Mouse (Mus musculus) cerebellum, adult (tissue): Measurements from ENCODE around the gene Efemp2.
A peak's percentile ranks its signal among the peaks of the same experiment; 100 is the strongest.

ENCODE experiments used
- ATAC-seq: cut with Nextera tagmentation; 2 replicates; pipeline ENCODE4 v1.9.2; 2017; ENCODE audit warnings: mild to moderate bottlenecking, moderate library complexity, mixed read lengths; ENCODE audit not compliant: insufficient number of reproducible peaks, low FRiP score, low TSS enrichment

Gene Efemp2

GRCm38 (mm10) chr19:5473720-5474119 lies at the start of gene Efemp2:
Gene Efemp2 (plus strand): TSS chr19:5473954.
- no peak for ATAC-seq

- peak; percentile 34 for ATAC-seq
Observed at GRCm38 (mm10) chr19:5424092-5424781, 49.5 kb upstream of the Efemp2 start.

DNA sequence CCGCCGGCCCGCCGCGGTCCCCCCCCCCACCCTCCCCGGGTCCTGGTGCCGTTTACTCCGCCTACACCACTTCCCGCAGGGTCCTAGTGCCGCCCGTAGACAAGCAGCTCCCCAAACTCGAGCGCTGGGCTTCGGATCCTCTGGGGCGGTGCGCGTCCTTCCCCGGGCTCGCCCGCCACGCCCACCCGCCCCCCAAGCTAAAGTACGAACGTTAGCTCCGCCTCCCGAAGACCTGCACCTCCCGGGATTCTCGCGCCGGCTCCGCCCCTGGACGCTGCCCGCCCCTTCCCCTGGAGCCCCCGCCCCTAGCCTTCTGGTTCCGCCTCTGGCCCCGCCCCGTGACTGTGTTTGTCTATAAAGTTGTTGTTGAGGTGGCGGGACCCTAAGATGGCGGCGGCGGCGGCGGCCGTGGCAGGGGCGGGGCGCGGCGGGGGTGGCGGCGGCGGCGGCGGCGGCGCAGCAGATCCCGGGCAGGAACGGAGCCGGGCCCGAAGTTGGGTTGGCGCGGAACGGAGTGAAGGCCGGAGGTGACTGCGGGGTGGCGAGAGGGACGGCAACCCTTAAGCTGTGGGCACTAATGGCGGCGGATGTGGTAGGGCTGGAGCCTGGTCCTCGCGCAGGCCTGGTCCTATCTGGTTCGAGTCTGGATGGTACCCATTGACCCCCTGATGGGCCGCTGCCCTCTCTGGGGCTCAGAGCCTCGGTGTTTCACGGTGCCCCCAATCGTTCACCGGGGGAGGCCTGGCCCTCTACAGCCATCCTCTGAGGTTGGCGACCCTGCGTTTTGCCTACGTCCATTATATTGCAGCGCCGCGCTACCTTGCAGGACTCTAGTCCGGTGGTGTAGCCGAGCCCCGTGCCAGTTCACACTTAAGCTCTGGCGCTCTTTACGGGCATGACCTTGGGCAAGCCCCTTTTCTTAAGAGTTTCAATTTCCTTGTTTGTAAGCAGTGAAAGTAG lies 48.7 kb upstream of the Efemp2 start, which contains the start of the genes Drap1 and AI837181:
TSS of gene Drap1 (minus strand) at position 198 of the 960 bp plus-strand sequence.
TSS of gene AI837181 (plus strand) at position 363 of the 960 bp plus-strand sequence.
- peak; percentile 63 for ATAC-seq

DNA sequence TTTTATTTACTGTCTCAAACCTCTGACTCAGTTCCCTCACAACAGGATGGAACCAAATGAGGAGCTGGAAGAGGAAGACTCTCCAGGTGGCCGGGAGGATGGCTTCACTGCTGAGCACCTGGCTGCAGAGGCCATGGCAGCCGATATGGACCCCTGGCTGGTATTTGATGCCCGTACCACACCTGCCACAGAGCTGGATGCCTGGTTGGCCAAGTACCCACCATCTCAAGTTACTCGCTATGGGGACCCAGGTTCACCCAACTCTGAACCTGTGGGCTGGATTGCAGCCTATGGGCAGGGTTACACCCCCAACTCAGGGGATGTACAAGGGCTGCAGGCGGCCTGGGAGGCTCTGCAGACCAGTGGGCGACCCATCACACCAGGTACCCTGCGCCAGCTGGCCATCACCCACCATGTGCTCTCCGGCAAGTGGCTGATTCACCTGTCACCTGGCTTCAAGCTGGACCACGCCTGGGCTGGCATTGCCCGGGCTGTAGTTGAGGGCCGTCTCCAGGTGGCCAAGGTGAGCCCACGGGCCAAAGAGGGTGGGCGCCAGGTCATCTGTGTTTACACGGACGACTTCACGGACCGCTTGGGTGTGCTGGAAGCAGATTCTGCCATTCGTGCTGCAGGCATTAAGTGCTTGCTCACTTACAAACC lies 47.7 kb upstream of the Efemp2 start:
- no peak for ATAC-seq

DNA sequence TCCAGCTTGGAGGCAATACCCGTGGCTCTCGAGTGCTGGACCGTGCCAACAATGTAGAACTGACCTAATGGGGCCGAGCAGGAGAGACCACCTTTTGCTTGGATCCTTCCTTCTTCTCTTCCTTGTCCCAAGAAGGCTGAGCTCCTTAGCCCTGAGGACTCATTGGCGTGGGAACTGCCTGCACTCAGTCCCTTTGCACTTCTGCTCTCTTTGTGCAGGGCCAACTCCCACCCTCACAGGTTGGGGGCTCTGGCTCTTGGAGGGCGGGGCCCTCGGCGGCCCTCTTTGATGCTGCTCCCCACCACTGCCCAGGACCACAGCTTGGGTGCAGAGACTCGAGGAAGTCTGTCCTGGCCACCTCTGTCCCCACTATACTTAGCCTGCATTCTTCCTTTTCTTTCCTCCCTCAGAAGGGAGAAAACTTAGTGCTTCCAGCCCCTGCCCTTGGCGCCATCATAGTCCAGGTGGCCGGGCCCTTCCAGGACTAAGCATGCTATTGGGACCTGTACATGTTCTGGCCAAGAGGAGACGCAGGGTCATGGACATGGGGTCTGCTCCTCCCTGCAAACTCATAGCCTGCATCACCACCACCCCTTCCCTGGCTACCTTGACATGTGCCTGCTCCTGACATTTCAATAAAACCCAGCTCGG lies 47.0 kb upstream of the Efemp2 start:
- ATAC-seq, result no peak

DNA sequence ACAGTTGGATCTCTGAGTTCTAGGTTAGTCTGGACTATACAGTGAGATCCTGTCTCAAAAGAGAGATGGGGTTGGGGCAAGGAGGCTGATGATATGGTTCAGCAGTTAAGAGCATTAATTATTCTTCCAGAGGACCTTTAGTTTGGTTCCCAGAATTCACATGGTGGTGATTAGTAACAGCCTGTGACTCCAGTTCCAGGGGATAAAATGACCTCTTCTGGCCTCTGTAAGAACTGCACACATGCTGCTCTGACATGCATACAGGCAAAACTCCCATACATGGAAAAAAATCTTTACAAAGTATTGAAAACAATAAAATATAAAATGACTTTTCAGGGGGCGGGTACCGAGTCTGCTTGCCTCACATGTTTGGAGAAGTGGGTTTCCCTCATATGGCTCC lies 45.7 kb upstream of the Efemp2 start:
- no peak for ATAC-seq

- no peak for ATAC-seq
Observed at GRCm38 (mm10) chr19:5429219-5429618, 44.5 kb upstream of the Efemp2 start.

DNA sequence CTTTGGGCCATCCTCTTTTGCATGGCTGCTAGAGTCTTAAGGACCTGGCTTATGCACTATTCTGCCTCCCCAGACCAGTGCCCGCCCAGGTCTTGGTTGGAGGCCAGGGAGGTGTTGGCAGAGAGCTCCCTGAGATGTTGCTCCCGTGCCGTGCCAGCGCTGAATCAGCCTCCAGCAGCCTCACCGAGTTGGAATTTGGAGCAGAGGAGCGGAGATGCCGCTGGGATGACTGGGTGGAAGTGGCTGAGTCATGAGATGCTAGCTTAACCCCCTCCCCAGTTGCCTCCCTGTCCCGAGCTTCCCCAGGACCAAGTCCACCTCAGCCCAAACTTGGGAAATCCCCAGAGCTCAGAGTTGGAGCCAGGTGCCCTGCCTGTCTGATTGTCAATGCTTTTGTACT lies 43.9 kb upstream of the Efemp2 start:
- no peak for ATAC-seq

DNA sequence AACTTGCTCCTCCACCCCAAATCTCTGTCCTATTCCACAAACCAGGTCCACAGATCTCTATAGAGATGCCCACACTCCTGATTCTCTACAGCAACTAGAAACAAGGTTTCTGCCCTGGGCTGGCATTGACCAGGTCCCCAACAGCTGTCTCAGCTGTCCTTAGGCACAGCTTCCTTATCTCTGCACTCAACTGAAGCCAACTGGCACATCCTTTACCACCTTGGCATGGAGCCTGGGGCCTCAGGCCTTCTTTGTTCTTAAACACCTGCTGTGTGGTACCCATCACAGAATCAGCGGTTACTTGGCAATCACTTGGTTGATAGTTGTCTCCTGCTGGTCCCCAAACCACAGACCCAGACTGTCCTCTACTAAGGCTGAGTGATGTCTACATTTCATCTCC lies 43.3 kb upstream of the Efemp2 start:
- no peak for ATAC-seq

DNA sequence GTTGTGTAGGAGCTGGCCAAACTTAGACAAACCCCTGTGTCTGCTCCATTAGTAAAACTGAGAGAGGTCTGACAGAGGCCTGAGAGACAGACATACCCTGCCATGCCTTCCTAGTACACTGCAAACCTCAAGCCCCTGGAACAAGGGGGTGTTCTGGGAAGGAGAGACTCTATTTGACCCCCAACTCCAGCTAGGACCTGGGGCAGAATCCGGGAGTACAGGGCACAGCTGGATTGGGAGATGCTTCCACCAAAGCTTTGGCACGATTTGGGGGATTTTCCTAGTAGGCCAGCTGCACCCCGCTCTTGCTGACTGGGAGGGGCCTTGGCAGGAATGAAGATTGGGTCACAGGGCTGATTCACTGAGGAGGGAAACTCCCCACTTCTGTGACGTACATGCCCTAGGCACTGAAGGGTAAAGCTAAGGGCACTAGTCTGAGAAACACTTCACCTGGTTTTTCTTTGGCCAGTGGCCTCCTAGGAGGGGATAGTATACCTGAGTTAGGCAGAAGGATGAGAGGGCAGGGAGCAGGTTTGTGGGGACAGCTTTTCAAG lies 41.8 kb upstream of the Efemp2 start:
- ATAC-seq, result no peak

- no peak for ATAC-seq
Observed at GRCm38 (mm10) chr19:5432992-5433852, 40.5 kb upstream of the Efemp2 start.

GRCm38 (mm10) chr19:5433951-5434350 lies 39.8 kb upstream of the Efemp2 start:
- ATAC-seq, result no peak

DNA sequence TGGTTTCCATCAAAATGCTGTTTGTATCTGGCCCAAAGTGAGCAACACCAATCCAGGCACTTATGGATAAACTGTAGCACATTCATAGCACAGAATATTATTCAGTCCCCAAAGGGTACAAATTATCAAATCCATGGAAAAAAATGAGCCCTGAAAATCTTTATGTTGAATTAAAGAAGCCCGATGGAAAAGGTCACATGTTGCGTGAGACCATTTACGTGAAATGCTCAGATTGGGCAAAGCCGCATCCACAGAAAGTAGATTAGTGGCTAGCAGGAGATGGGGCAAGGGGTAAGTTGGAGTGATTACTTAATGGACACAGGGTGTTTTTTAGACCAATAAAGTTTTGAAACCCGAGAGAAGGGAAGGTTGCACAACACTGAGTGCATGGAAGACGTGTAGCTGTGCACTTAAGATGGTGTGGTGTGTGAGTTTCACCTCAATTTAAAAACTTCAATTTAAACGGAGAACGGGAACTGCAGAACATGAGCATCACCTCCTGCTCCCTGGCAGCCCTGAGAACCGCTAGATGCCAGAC lies 29.3 kb upstream of the Efemp2 start:
- no peak for ATAC-seq

DNA sequence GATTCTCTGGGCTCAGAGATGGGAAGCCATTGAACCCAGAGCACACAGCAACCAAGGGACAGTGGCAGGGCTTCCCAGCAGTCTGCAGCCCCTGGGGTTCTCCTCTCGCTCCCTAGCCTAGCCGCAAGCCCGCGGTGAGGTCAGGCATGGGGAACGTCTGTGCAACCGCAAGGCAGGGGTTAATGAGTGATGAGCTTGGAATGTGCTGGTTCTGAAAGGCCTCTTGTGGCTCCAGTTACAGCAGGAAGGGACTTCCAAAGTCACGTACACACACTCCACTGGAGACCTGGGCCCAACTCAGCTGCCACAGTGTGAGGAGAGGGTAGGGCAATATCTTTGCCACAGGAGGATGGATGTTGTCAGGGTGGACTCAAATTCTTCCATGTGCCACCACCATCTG lies 28.8 kb upstream of the Efemp2 start:
- no peak for ATAC-seq

- no peak for ATAC-seq
Observed at GRCm38 (mm10) chr19:5445747-5446146, 28.0 kb upstream of the Efemp2 start.

- 0 out of 2 replicates have a peak, but pooled peaks have one; percentile 3 for ATAC-seq
Observed at GRCm38 (mm10) chr19:5447515-5448353, 26.0 kb upstream of the Efemp2 start, which contains the start of gene Fosl1. Gene Fosl1 (plus strand): TSS chr19:5447547.

- ATAC-seq, result no peak
Observed at GRCm38 (mm10) chr19:5448354-5449150, 25.2 kb upstream of the Efemp2 start.
